Mouse (Mus musculus) MEL (cell line): ENCODE data around the gene Tcf21.

Experiments used
- CTCF ChIP-seq, 3 experiments: IDR thresholded peaks in 2 of 3; conservative IDR thresholded peaks in 1 of 3; 2 replicates each; pipeline ENCODE4 v1.5.1; 2011 to 2012; ENCODE audit warnings: low read length in 3 of 3, low read depth in 2 of 3, mild to moderate bottlenecking in 2 of 3, improper control_type of control experiment in 1 of 3, inconsistent platforms in 1 of 3, mixed read lengths in 1 of 3, moderate library complexity in 1 of 3; ENCODE audit not compliant: control insufficient read depth in 1 of 3, insufficient read depth in 1 of 3, poor library complexity in 1 of 3, severe bottlenecking in 1 of 3
- USF1 ChIP-seq: IDR thresholded peaks from 2 replicates; pipeline ENCODE4 v1.6.1; 2014; ENCODE audit warnings: low read depth, mild to moderate bottlenecking, inconsistent platforms, low read length, improper control_type of control experiment, moderate library complexity

GRCm38 (mm10) chr10:22814294-22814693 lies 5.7 kb downstream of the Tcf21 start:
- TF ChIP-seq CTCF (IDR thresholded peaks at IDR 0.05 in 2 of 3, conservative IDR thresholded peaks at IDR 0.05 in 1 of 3; ENCODE audit: control insufficient read depth in 1 of 3, insufficient read depth in 1 of 3, low read depth in 2 of 3, low read length in 3 of 3, poor library complexity in 1 of 3, severe bottlenecking in 1 of 3) (no peak), USF1 (no peak)
